Mouse (Mus musculus) bone marrow, adult 2 months (tissue): Measurements from ENCODE around the gene Tns4.

Source experiments
- CTCF ChIP-seq: fragments of 200-500 bp; IDR thresholded peaks from 2 replicates; pipeline ENCODE4 v1.5.1; 2011; ENCODE audit warnings: low read length, control low read depth; ENCODE audit not compliant: control insufficient read depth, insufficient read depth
- POLR2A ChIP-seq: fragments of 200-500 bp; IDR thresholded peaks from 2 replicates; pipeline ENCODE4 v1.6.1; 2011; ENCODE audit warnings: low read depth, mild to moderate bottlenecking, control low read depth, low read length, borderline replicate concordance; ENCODE audit not compliant: control insufficient read depth

GRCm38 (mm10) chr11:99091666-99092065 is 2.6 kb upstream of the Tns4 start:
- TF ChIP-seq CTCF (no peak), POLR2A (no peak)
